Comparison of ENCODE assay signal across 23 mouse cellular contexts in genomic region chr8:12932520-12932919, GRCm38 (mm10). TPM values are rescaled to one million over a fixed set of nuclear protein-coding genes. Genes with fewer than 3 reads are reported as not detected.
A peak's percentile ranks its signal among the peaks of the same experiment; 100 is the strongest.
DNase-seq lines count a peak whose midpoint lies in the region; ATAC-seq and TF ChIP-seq lines count a peak whose summit lies in the region.
"Had no signal": no experiment of that assay in that cellular context is flagged by ENCODE, and none has a peak within 500 bp of the region (broad histone marks: within the 10 kb centered on the region; RNA-seq: fewer than 3 reads in every experiment).

No protein-coding gene starts in this region.

- H3K4me3 ChIP-seq in gastrocnemius, adult 2 months, result peak overlapping the region; percentile 58
- H3K4me3 ChIP-seq in layer of hippocampus, adult 2 months, result no peak overlapping the region
- H3K4me3 ChIP-seq in intestine, postnatal 0 days (ENCODE audit: low read depth, low read length), result no peak overlapping the region
- no peak overlapping the region for H3K4me3 ChIP-seq in stomach, embryonic 16.5 days (replicated peaks; ENCODE audit: low read length)
- no peak overlapping the region for H3K4me3 ChIP-seq in forebrain, embryonic 11.5 days (ENCODE audit: low read depth, low read length)
- H3K4me3 ChIP-seq: embryonic facial prominence, embryonic 13.5 days; forebrain, embryonic 13.5 days; heart, embryonic 10.5 days; hindbrain, embryonic 13.5 days had no signal

- peak overlapping the region; percentile 84 for H3K27ac ChIP-seq in gastrocnemius, adult 2 months
- H3K27ac ChIP-seq in layer of hippocampus, adult 2 months, result peak overlapping the region; percentile 53; the same call in 1 of the 2 replicates
- no peak overlapping the region for H3K27ac ChIP-seq in intestine, postnatal 0 days (ENCODE audit: low read depth, low read length)
- H3K27ac ChIP-seq in stomach, embryonic 16.5 days (ENCODE audit: low read length), result no peak overlapping the region
- H3K27ac ChIP-seq in forebrain, embryonic 11.5 days (ENCODE audit: low read depth, low read length), result no peak overlapping the region
- H3K27ac ChIP-seq: embryonic facial prominence, embryonic 13.5 days; forebrain, embryonic 13.5 days; heart, embryonic 10.5 days had no signal

- no peak for TF ChIP-seq CTCF in gastrocnemius, adult 2 months (IDR thresholded peaks at IDR 0.05)
- no peak for TF ChIP-seq CTCF in layer of hippocampus, adult 2 months (conservative IDR thresholded peaks at IDR 0.05)
- TF ChIP-seq CTCF in intestine, postnatal 0 days (IDR thresholded peaks at IDR 0.05; ENCODE audit: low read depth), result no peak

- 88% methylated on average over 8 of the region's 8 CpGs for WGBS in intestine, postnatal 0 days
- 79% methylated on average over 8 of the region's 8 CpGs for WGBS in stomach, embryonic 16.5 days
- 91% methylated on average over 8 of the region's 8 CpGs for WGBS in forebrain, embryonic 11.5 days

- H3K4me1 ChIP-seq in intestine, postnatal 0 days (replicated peaks; ENCODE audit: control insufficient read depth, insufficient read depth, low read length), result 0 out of 2 replicates have a peak, but pooled peaks cover 2% of the 10 kb centered on the region
- peaks cover 9% of the 10 kb centered on the region for H3K4me1 ChIP-seq in stomach, embryonic 16.5 days (ENCODE audit: control insufficient read depth, insufficient read depth, low read length)
- no peaks in the 10 kb centered on the region; the same call in 1 of the 2 replicates for H3K4me1 ChIP-seq in forebrain, embryonic 11.5 days (replicated peaks; ENCODE audit: control insufficient read depth, insufficient read depth, low read length)

- intact Hi-C loops in gastrocnemius, adult 2 months (cut with DNase I), result no loop called here

- no peak for ATAC-seq in intestine, postnatal 0 days
- no peak for ATAC-seq in stomach, embryonic 16.5 days (ENCODE audit: insufficient read depth, low FRiP score)
- ATAC-seq in forebrain, embryonic 11.5 days (replicated peaks; ENCODE audit: low FRiP score), result no peak
- ATAC-seq: CD4-positive, CD25-positive, alpha-beta regulatory T cell, adult 4 months; forebrain, embryonic 13.5 days; forebrain, postnatal 0 days had no signal

- H3K4me2 ChIP-seq in intestine, postnatal 0 days (replicated peaks; ENCODE audit: low read depth), result peak overlapping the region; percentile 6; the same call in 1 of the 2 replicates
- H3K4me2 ChIP-seq in stomach, embryonic 16.5 days (ENCODE audit: low read depth, low read length), result peak overlapping the region; percentile 37
- H3K4me2 ChIP-seq in forebrain, embryonic 11.5 days (ENCODE audit: low read depth, low read length, severe bottlenecking), result no peak overlapping the region
- H3K4me2 ChIP-seq: embryonic facial prominence, embryonic 13.5 days; forebrain, embryonic 13.5 days; hindbrain, embryonic 13.5 days had no signal

- DNase-seq in gastrocnemius, adult 2 months, result no peak
- no peak for DNase-seq in gastrocnemius, adult 8-10 months (ENCODE audit: low spot score in 2 of 2)
- DNase-seq in layer of hippocampus, adult 2 months (ENCODE audit: low spot score in 2 of 2), result no peak
- no peak for DNase-seq in layer of hippocampus, adult 11-12 months (ENCODE audit: low spot score)
- DNase-seq in forebrain, embryonic 11.5 days (ENCODE audit: low spot score), result no peak
- no peak for DNase-seq in adrenal gland, adult 18-20 months (ENCODE audit: low spot score in 2 of 2)
- DNase-seq: adrenal gland, postnatal 10 days; B cell, adult 2 months; cerebellum, adult 11-12 months; cerebellum, adult 9-10 months; cerebellum, postnatal 25 days; forebrain, postnatal 0 days; gastrocnemius, postnatal 36 days; heart, adult 11 months; heart, postnatal 10 days had no signal

- H3K9me3 ChIP-seq in intestine, postnatal 0 days (ENCODE audit: control insufficient read depth), result no peaks in the 10 kb centered on the region
- H3K9me3 ChIP-seq in stomach, embryonic 16.5 days (replicated peaks; ENCODE audit: control insufficient read depth, low read length), result no peaks in the 10 kb centered on the region
- H3K9me3 ChIP-seq in forebrain, embryonic 11.5 days (ENCODE audit: control insufficient read depth, low read length), result no peaks in the 10 kb centered on the region
- H3K9me3 ChIP-seq: embryonic facial prominence, embryonic 13.5 days; forebrain, embryonic 13.5 days; G1E; heart, embryonic 10.5 days; hindbrain, embryonic 13.5 days had no signal

- no peak overlapping the region for H3K9ac ChIP-seq in intestine, postnatal 0 days (ENCODE audit: low read depth, low read length)
- peak overlapping the region; percentile 29; the same call in 1 of the 2 replicates for H3K9ac ChIP-seq in stomach, embryonic 16.5 days (ENCODE audit: low read length)
- no peak overlapping the region for H3K9ac ChIP-seq in forebrain, embryonic 11.5 days (ENCODE audit: low read length)
- H3K9ac ChIP-seq: embryonic facial prominence, embryonic 13.5 days; forebrain, embryonic 13.5 days; forebrain, postnatal 0 days; hindbrain, embryonic 13.5 days had no signal

- no peaks in the 10 kb centered on the region for H3K27me3 ChIP-seq in intestine, postnatal 0 days (replicated peaks; ENCODE audit: control insufficient read depth, insufficient read depth, low read length)
- no peaks in the 10 kb centered on the region for H3K27me3 ChIP-seq in stomach, embryonic 16.5 days (ENCODE audit: control insufficient read depth, insufficient read depth, low read length)
- no peaks in the 10 kb centered on the region for H3K27me3 ChIP-seq in forebrain, embryonic 11.5 days (ENCODE audit: control insufficient read depth, insufficient read depth, low read length)
- H3K27me3 ChIP-seq: embryonic facial prominence, embryonic 13.5 days; forebrain, embryonic 13.5 days; hindbrain, embryonic 13.5 days had no signal

- no peaks in the 10 kb centered on the region for H3K36me3 ChIP-seq in intestine, postnatal 0 days (ENCODE audit: control insufficient read depth, insufficient read depth)
- no peaks in the 10 kb centered on the region for H3K36me3 ChIP-seq in stomach, embryonic 16.5 days (ENCODE audit: control insufficient read depth, insufficient read depth, low read length)
- no peaks in the 10 kb centered on the region for H3K36me3 ChIP-seq in forebrain, embryonic 11.5 days (ENCODE audit: control insufficient read depth, insufficient read depth, low read length)
- H3K36me3 ChIP-seq: embryonic facial prominence, embryonic 13.5 days; G1E; heart, embryonic 10.5 days had no signal

RNA-seq across cellular contexts. Expression of gene Mcf2l, which starts 58.9 kb away (rescaled TPM):
- total RNA-seq in gastrocnemius, adult 2 months (2021), result 10 to 100 TPM; 26.0 to 49.7 TPM
- total RNA-seq in gastrocnemius, adult 8-10 months (2022), result 10 to 100 TPM; 12.1 to 19.6 (median 16.5) TPM
- 100 to 1,000 TPM; 225 to 238 TPM for total RNA-seq in layer of hippocampus, adult 2 months (2021)
- 5.7 and 6.7 TPM in 2 replicates for polyA plus RNA-seq in intestine, postnatal 0 days (2015; fragmentation: Nextera tagmentation; extraction: Ambion mirVana)
- polyA plus RNA-seq in stomach, embryonic 16.5 days (2015; fragmentation: Nextera tagmentation; extraction: Ambion mirVana), result 18.5 and 19.9 TPM in 2 replicates
- polyA plus RNA-seq in forebrain, embryonic 11.5 days (2014; fragmentation: Nextera tagmentation; extraction: Ambion mirVana), result 55.5 and 63.8 TPM in 2 replicates
- 10 to 100 TPM; 31.1 to 32.0 TPM for total RNA-seq in adrenal gland, adult 18-20 months (2021)
- polyA plus RNA-seq: G1E had no signal

Comparison
In these comparisons a context has a peak if more than half of its experiments do, and no peak if none do; other contexts are left out.
1. H3K27ac ChIP-seq: peak in gastrocnemius, adult 2 months (single experiment) and layer of hippocampus, adult 2 months (single experiment); none in intestine, postnatal 0 days (single experiment), stomach, embryonic 16.5 days (single experiment) and forebrain, embryonic 11.5 days (single experiment).
2. RNA of gene Mcf2l, which starts 58.9 kb away (total RNA-seq): 225 to 238 TPM in layer of hippocampus, adult 2 months; 26.0 to 49.7 TPM in gastrocnemius, adult 2 months, 31.1 to 32.0 TPM in adrenal gland, adult 18-20 months and 12.1 to 19.6 TPM in gastrocnemius, adult 8-10 months; every median in the first group is over 4 times any median in the second.